Mouse (Mus musculus) megakaryocyte-erythroid progenitor cell, adult 5 weeks (primary cell): Measurements from ENCODE around the gene Espl1. TPM values are rescaled to one million over a fixed set of nuclear protein-coding genes. Genes with fewer than 3 reads are reported as not detected.

Experiments used
- polyA plus RNA-seq: library from polyadenylated mRNA; stranded (reverse); fragments of >175 nt; gene quantifications from 2 replicates; pipeline ENCODE4 v1.2.3, GENCODE M21; 2012

Gene Espl1
- polyA plus RNA-seq = 19.1 and 19.4 TPM in 2 replicates

DNA sequence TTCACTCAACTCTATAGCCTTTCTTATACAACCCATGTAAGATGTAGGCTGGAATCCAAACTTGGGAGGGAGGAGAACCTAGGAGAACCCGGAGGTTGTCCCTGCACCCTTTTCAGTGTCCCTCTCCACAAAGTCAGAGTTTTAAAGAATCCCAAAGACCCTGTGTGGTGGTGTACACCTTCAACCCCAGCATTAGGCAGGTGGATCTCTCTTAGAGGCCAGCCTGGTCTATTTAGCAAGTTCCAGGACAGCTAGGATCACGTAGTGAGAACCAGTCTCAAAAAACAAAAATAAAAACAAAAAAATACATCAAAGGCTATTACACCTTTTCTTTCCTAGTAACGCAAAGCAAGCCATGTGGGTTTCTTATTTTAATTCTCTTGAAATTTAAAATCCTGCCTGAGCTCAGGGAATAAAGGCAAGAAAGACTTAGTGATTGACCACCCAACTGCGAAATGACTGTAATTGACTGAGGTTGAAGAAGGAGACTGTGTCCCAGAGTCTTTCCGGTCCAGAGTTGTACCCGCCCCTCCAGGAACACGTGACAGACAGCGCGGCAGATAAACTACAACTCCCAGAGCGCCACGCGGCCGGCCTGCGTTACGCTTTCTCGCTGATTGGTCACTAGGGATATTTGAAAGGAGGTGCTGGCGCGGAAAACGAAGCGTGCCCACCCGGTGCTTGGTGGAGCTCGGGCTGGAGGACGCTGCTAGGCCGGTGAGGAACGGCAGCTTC is at the start of gene Espl1:
TSS of gene Espl1 (plus strand) at position 634 of the 735 bp plus-strand sequence.

DNA sequence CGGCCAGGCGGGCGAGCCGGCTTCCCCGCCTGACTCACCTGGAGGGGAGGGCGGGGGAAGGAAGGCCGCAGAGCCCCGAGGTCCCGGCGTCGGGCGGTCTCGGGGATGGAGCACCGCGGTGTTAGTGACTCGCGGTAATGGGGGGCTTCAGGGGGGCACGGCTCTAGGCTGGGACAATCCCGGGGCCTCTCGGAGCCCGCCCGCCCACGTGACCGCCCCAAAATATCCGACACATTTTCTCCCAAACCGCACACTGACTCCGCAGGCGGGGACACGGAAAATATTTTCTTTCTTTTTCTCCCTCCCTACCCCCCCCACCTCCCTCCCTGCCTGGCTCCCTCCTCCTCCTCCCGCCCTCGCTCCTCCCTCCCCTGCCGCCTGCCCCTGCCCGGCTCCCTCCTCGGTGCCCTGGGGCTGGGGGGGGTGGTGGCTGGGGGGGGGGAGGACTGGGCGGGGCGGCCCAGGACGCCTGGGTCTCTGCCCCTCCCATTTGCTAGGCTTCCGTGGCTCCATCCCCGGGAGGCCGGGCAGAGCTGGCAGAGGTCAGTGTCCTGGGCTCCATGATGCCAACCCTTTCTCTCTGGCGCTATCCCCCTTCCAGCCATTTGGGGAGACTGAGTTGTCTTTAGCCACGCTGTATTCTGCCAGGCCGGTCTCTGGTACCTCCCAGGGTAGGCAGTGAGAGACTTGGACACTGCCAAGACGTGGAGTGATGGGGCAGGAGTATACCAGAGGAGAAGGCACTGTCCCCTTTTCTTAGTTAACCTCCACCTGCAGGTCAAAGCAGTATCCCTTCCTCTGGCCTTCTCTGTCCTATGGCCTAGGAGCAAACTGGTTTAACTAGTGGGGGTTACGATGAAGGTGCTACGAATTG is 38.6 kb upstream of the Espl1 start, which contains the start of gene Rarg:
TSS of gene Rarg (minus strand) at position 316 of the 874 bp plus-strand sequence.

DNA sequence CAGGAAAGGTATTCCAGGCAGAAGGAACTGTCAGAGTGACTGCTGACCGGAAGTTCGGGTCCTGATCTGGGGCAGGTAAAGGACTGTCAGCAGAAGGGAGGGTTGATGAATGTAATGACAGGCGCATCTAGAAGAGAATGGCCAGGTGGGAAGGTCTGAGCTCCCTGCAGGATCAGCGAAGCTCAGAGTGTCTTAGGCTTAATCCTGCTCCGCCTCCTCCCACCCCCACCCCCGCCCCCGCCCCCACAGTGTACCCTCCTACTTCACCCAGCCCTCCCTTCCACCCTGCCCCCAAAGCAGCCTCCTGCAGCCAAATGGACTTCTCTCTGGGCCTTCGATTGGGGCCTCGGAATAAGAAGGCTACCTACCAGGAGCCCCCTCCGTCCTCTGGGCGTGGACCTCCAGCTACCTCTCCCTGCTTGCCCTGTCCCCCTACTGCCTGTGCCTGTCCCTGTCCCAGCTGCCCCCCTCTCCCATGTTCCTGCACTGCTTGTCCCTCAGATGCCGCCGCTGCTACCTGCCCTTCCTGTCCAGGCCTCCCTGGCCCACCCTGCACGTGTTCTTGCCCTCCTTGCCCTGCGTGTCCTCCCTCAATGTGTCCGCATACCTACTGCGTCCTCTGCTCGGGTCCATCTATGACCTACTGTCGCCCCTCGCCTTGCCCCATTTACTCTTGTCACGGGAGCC is 25.6 kb upstream of the Espl1 start, which contains the start of gene Gm9918:
TSS of gene Gm9918 (plus strand) at position 290 of the 687 bp plus-strand sequence.

DNA sequence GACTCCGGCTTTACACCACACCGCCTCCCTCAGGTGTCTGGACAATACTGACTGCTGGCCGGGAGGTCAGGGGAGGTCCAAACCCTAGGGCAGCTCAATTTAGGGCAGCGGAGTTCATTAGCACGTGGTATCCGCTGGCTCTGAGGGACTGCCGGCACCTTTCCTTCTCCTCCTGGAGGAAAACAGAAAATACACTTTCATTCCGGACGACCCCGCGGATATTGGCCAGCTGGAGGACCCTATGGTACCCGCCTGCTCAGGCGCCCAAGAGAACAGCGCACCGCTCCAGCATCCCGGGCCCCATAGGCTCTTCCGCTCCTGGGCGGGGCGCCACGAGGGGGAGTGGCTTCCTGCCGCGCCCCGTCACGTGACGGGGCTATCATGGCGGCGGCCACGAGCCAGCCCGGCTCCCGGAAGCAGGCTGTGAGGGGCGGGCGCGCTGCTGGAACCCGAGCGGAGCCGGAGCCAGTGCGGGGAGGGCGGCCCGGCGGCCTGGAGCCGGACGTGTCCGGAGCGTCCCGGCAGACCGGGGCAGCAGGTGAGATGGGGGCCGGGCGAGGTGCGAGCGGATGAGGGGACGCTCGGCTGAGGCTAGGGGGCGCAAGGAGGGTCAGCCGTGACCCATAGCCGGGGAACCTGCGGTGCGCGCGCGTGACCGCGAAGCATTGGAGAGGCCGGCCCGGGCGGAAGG is 16.8 kb upstream of the Espl1 start, which contains the start of gene Mfsd5:
TSS of gene Mfsd5 (plus strand) at position 363 of the 691 bp plus-strand sequence.

DNA sequence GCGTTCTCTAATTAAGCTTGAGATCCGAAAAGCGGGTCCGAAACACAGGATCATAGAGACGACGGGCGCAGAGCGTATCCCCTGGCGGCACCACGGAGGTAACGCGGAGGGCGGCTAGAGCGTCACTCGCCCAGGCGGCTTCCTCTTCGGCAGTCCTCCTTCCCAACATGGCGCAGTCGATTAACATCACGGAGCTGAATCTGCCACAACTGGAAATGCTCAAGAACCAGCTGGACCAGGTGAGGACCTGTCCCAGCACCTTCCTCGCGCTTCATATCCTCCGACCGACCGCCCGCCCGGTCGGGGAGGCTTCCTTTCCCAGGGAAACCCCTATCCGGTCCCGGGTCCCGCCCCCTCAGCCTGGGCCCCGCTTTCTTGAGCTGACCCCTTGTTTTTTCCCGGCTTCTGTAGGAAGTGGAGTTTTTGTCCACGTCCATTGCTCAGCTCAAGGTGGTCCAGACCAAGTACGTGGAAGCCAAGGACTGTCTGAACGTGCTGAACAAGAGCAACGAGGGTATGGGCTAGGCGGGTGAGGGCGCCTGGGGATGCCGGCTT is 30.0 kb downstream of the Espl1 start, which contains the start of gene Pfdn5:
TSS of gene Pfdn5 (plus strand) at position 95 of the 555 bp plus-strand sequence.

DNA sequence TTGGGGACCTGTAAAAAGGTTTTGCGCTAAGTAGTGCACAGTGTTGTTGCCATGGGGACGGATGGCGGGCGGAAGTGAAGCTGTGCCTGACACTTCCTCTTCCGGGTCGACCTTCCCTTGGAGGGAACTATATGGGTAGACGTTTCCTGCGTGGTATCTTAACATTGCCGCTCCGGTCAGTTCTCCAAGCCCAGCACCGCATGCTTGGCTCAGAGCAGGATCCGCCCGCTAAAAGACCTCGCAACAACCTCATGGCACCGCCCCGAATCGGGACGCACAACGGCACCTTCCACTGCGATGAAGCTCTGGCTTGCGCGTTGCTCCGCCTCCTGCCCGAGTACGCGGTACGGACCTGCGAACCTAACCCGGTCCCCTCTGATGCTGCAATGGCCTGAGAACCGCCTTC is 35.5 kb downstream of the Espl1 start, which contains the start of gene Myg1:
TSS of gene Myg1 (plus strand) at position 100 of the 406 bp plus-strand sequence.

DNA sequence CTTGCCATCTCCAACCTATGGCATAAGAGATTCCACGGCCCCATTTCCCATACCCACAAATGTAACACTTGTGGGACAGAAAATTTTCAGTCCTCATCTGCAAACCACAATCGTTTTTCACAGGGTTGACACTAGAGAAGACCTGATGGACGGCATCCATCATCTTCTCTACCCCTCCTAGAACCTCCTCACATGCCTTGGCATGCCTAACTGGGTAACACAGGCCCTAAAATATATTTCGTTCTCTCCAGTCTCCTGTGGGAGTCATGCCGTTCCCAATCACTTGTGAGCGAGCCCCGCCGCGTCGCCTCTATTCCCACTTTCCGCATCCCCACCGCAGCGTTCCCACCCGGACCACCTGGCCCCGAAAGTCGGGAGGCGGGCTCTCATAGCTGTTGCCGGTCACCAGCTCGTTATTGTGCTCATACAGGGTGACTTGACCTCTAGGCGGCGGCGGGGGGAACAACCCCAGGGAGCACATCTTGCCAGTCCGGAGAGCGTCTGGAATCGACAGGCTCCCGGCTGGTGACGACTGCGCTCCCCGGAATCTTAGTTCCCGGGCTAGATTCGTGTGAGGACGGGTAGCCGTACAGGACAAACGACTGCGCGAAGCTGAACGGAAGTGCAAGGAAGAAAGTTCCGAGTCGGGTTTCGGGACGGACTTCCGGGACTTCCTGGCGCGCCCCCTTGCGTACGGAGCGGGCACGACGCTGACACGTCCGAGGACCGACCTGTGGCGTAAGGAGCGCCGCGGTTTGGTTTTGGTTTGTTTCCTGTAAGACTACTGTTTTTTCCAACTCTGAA is 54.3 kb downstream of the Espl1 start, which contains the start of gene Aaas:
TSS of gene Aaas (minus strand) at position 634 of the 804 bp plus-strand sequence.

DNA sequence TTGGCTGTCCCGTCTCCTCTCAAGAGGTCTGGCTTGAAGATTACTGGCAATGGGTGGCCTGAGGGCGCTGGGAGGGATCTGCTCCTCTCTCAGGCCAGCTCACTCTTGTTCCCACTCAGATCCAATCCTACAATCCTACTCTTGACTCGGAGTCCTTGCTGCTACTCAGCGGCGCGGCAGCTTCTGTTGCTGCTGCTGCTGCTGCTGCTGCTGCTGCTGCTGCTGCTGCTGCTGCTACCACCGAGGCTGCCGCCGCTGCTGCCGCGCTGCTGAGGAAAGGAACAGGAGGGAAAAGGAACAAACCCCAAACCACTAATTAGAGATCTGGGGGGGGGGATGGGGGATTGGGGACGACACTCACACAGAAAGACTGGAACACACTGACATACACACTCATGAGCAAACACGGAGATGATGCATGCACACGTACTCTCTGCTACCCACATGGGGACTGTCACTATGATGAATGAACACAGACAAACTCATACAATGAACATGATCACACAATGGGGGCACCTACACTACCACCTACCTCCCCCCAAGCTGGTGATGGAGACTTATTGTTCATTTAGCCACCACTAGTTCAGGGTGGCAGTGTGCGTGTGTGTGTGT is 70.8 kb downstream of the Espl1 start, which contains the start of gene Sp7:
TSS of gene Sp7 (minus strand) at position 450 of the 612 bp plus-strand sequence.

Other genes with a start within 250 kb of the Espl1 start
- 249 and 350 TPM in 2 replicates for gene Eif4b, start 222.5 kb upstream of the Espl1 start, polyA plus RNA-seq
- 0.34 and 0.73 TPM in 2 replicates for gene Tns2, start 195.9 kb upstream of the Espl1 start, polyA plus RNA-seq
- 19.3 and 22.6 TPM in 2 replicates for gene Spryd3, start 160.0 kb upstream of the Espl1 start, polyA plus RNA-seq
- gene Igfbp6, start 151.9 kb upstream of the Espl1 start, polyA plus RNA-seq = 0.41 TPM in 1 of 2 replicates, not detected in the other
- 1.9 and 5.1 TPM in 2 replicates for gene Soat2, start 145.7 kb upstream of the Espl1 start, polyA plus RNA-seq
- gene Zfp740, start 93.0 kb upstream of the Espl1 start, polyA plus RNA-seq = 10.8 and 13.8 TPM in 2 replicates
- gene Csad, start 91.5 kb upstream of the Espl1 start, polyA plus RNA-seq = 25.6 and 36.3 TPM in 2 replicates
- gene Itgb7, start 64.3 kb upstream of the Espl1 start, polyA plus RNA-seq = 84.2 and 101 TPM in 2 replicates
- gene Rarg, start 38.7 kb upstream of the Espl1 start, polyA plus RNA-seq = 27.5 and 28.1 TPM in 2 replicates
- gene Gm9918, start 25.7 kb upstream of the Espl1 start, polyA plus RNA-seq = 0.03 TPM in 1 of 2 replicates, not detected in the other
- gene Mfsd5, start 16.8 kb upstream of the Espl1 start, polyA plus RNA-seq = 56.2 and 68.1 TPM in 2 replicates
- gene Pfdn5, start 29.9 kb downstream of the Espl1 start, polyA plus RNA-seq = 29.5 and 31.4 TPM in 2 replicates
- gene Myg1, start 35.4 kb downstream of the Espl1 start, polyA plus RNA-seq = 121 and 133 TPM in 2 replicates
- 148 and 161 TPM in 2 replicates for gene Aaas, start 54.5 kb downstream of the Espl1 start, polyA plus RNA-seq
- gene Sp7, start 70.9 kb downstream of the Espl1 start, polyA plus RNA-seq = 0.04 and 0.06 TPM in 2 replicates
- 16.0 and 32.9 TPM in 2 replicates for gene Sp1, start 109.9 kb downstream of the Espl1 start, polyA plus RNA-seq
- 0.10 TPM in 2 replicates for gene Amhr2, start 149.1 kb downstream of the Espl1 start, polyA plus RNA-seq
- gene Prr13, start 162.8 kb downstream of the Espl1 start, polyA plus RNA-seq = 134 and 138 TPM in 2 replicates
- gene Pcbp2, start 174.3 kb downstream of the Espl1 start, polyA plus RNA-seq = 745 and 751 TPM in 2 replicates
- gene Gm10337, start 207.5 kb downstream of the Espl1 start, polyA plus RNA-seq = not detected in 2 replicates
- 0.26 and 0.75 TPM in 2 replicates for gene Map3k12, start 220.8 kb downstream of the Espl1 start, polyA plus RNA-seq
- 70.8 and 71.1 TPM in 2 replicates for gene Tarbp2, start 221.9 kb downstream of the Espl1 start, polyA plus RNA-seq
- gene Npff, start 228.7 kb downstream of the Espl1 start, polyA plus RNA-seq = 1.0 and 2.2 TPM in 2 replicates